9 mouse cellular contexts compared by ENCODE assay signal in the genomic region with DNA sequence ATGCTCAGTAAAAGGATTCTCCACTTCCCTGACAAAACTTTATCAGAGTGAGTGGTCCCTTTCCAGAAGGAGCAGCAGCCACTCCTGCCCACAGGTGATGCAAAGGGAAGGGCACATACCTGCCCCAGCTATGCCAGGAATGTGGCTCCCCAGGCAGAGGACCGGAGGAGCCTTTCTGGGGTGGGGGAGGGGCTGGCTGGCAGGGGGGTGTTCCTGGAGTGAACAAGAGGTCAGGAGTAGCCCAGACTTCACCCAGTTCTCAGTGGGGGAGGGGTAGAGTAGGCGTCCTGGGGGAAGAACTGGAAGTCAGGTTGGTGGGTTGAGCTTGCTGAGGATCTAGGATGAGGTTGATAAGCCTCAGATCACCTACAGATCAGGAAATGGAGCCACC. TPM values are rescaled to one million over a fixed set of nuclear protein-coding genes. Genes with fewer than 3 reads are reported as not detected.
DNase-seq lines count a peak whose midpoint lies in the region; ATAC-seq lines count a peak whose summit lies in the region.
"Had no signal": no experiment of that assay in that cellular context is flagged by ENCODE, and none has a peak within 500 bp of the region (broad histone marks: within the 10 kb centered on the region; RNA-seq: fewer than 3 reads in every experiment).

No protein-coding gene starts in this region.

- no peaks in the 10 kb centered on the region for H3K9me3 ChIP-seq in heart, embryonic 15.5 days (replicated peaks)
- H3K9me3 ChIP-seq in heart, embryonic 11.5 days (replicated peaks; ENCODE audit: control insufficient read depth, low read length): no peaks in the 10 kb centered on the region
- H3K9me3 ChIP-seq in embryonic facial prominence, embryonic 14.5 days (ENCODE audit: control insufficient read depth, low read length): no peaks in the 10 kb centered on the region
- no peaks in the 10 kb centered on the region for H3K9me3 ChIP-seq in midbrain, embryonic 15.5 days
- H3K9me3 ChIP-seq: G1E had no signal

- peaks cover 68% of the 10 kb centered on the region for H3K4me1 ChIP-seq in heart, embryonic 15.5 days (replicated peaks)
- H3K4me1 ChIP-seq in heart, embryonic 11.5 days (ENCODE audit: control insufficient read depth, insufficient read depth, low read length): peaks cover 60% of the 10 kb centered on the region
- H3K4me1 ChIP-seq in embryonic facial prominence, embryonic 14.5 days (ENCODE audit: control insufficient read depth, insufficient read depth, low read length): peaks cover 41% of the 10 kb centered on the region
- peaks cover 64% of the 10 kb centered on the region for H3K4me1 ChIP-seq in midbrain, embryonic 15.5 days

- DNase-seq in embryonic facial prominence, embryonic 14.5 days (ENCODE audit: low spot score): peak; percentile 29
- peak; percentile 52 to 75 for DNase-seq in kidney, postnatal 4 days
- no peak for DNase-seq in Muller cell, postnatal 12 days (ENCODE audit: inconsistent ontology term)

- WGBS in heart, embryonic 15.5 days: 29% methylated on average over 2 of the region's 2 CpGs
- 16% methylated on average over 2 of the region's 2 CpGs for WGBS in heart, embryonic 11.5 days (ENCODE audit: insufficient replicate concordance)
- WGBS in embryonic facial prominence, embryonic 14.5 days: 17% methylated on average over 2 of the region's 2 CpGs
- 14% methylated on average over 2 of the region's 2 CpGs for WGBS in midbrain, embryonic 15.5 days

- no peak overlapping the region for H3K4me3 ChIP-seq in heart, embryonic 15.5 days
- H3K4me3 ChIP-seq in heart, embryonic 11.5 days (ENCODE audit: low read depth, low read length): no peak overlapping the region
- H3K4me3 ChIP-seq in embryonic facial prominence, embryonic 14.5 days (ENCODE audit: low read depth, low read length): no peak overlapping the region
- H3K4me3 ChIP-seq in midbrain, embryonic 15.5 days: no peak overlapping the region

- H3K9ac ChIP-seq in heart, embryonic 15.5 days: no peak overlapping the region
- H3K9ac ChIP-seq in heart, embryonic 11.5 days (ENCODE audit: low read depth, low read length): no peak overlapping the region
- no peak overlapping the region for H3K9ac ChIP-seq in embryonic facial prominence, embryonic 14.5 days (ENCODE audit: low read depth, low read length)
- H3K9ac ChIP-seq in midbrain, embryonic 15.5 days: no peak overlapping the region

- no peak overlapping the region for H3K4me2 ChIP-seq in heart, embryonic 15.5 days
- H3K4me2 ChIP-seq in heart, embryonic 11.5 days: no peak overlapping the region
- peak overlapping the region; percentile 21; the same call in 1 of the 2 replicates for H3K4me2 ChIP-seq in embryonic facial prominence, embryonic 14.5 days (ENCODE audit: low read depth, low read length)
- no peak overlapping the region for H3K4me2 ChIP-seq in midbrain, embryonic 15.5 days

- peak overlapping the region; percentile 62 for H3K27ac ChIP-seq in heart, embryonic 15.5 days
- no peak overlapping the region for H3K27ac ChIP-seq in heart, embryonic 11.5 days (ENCODE audit: low read depth, low read length)
- H3K27ac ChIP-seq in embryonic facial prominence, embryonic 14.5 days (replicated peaks; ENCODE audit: low read depth, low read length): peak overlapping the region; percentile 72
- H3K27ac ChIP-seq in midbrain, embryonic 15.5 days: 0 out of 2 replicates have a peak overlapping the region, but pooled peaks have one; percentile 30

- H3K36me3 ChIP-seq in heart, embryonic 15.5 days: peaks cover 8% of the 10 kb centered on the region; the same call in 1 of the 2 replicates
- no peaks in the 10 kb centered on the region for H3K36me3 ChIP-seq in heart, embryonic 11.5 days (ENCODE audit: control insufficient read depth, insufficient read depth, low read length)
- peaks cover 42% of the 10 kb centered on the region for H3K36me3 ChIP-seq in embryonic facial prominence, embryonic 14.5 days (ENCODE audit: control insufficient read depth, insufficient read depth, low read length)
- 0 out of 2 replicates have a peak, but pooled peaks cover 3% of the 10 kb centered on the region for H3K36me3 ChIP-seq in midbrain, embryonic 15.5 days (replicated peaks)
- H3K36me3 ChIP-seq: G1E had no signal

- ATAC-seq in heart, embryonic 15.5 days (replicated peaks; ENCODE audit: insufficient number of reproducible peaks, insufficient read depth, low FRiP score, low read depth): no peak
- no peak for ATAC-seq in heart, embryonic 11.5 days (replicated peaks; ENCODE audit: insufficient number of reproducible peaks, low FRiP score, low TSS enrichment)
- ATAC-seq in embryonic facial prominence, embryonic 14.5 days (ENCODE audit: low read depth): no peak
- ATAC-seq in midbrain, embryonic 15.5 days (replicated peaks): no peak
- no peak for ATAC-seq in inflammation-experienced regulatory T-cells, adult 6 months
- ATAC-seq in CD4-positive, CD25-positive, alpha-beta regulatory T cell, adult 4 months: no peak

- no peaks in the 10 kb centered on the region for H3K27me3 ChIP-seq in heart, embryonic 15.5 days
- H3K27me3 ChIP-seq in heart, embryonic 11.5 days (ENCODE audit: control insufficient read depth, insufficient read depth, low read length): no peaks in the 10 kb centered on the region
- H3K27me3 ChIP-seq in embryonic facial prominence, embryonic 14.5 days (replicated peaks; ENCODE audit: control insufficient read depth, insufficient read depth, low read length): no peaks in the 10 kb centered on the region
- no peaks in the 10 kb centered on the region for H3K27me3 ChIP-seq in midbrain, embryonic 15.5 days (replicated peaks)

RNA-seq across cellular contexts. Expression of a gene that starts 4.1 kb away (rescaled TPM):
- polyA plus RNA-seq in heart, embryonic 15.5 days (2015; fragmentation: Nextera tagmentation; extraction: Ambion mirVana): 38.0 and 51.4 TPM in 2 replicates
- polyA plus RNA-seq in heart, embryonic 11.5 days (2014; fragmentation: Nextera tagmentation; extraction: Ambion mirVana): 36.7 and 44.8 TPM in 2 replicates
- polyA plus RNA-seq in embryonic facial prominence, embryonic 14.5 days (2014; fragmentation: Nextera tagmentation; extraction: Ambion mirVana): 68.4 and 79.1 TPM in 2 replicates
- 141 and 142 TPM in 2 replicates for polyA plus RNA-seq in midbrain, embryonic 15.5 days (2015; fragmentation: Nextera tagmentation; extraction: Ambion mirVana)
- polyA plus RNA-seq in inflammation-experienced regulatory T-cells, adult 6 months (2017; shearing (Covaris generic)): 1 to 10 TPM; 2.2 to 4.3 (median 4.2) TPM
- polyA plus RNA-seq in CD4-positive, CD25-positive, alpha-beta regulatory T cell, adult 4 months (2017; shearing (Covaris generic)): 1 to 10 TPM; 3.6 to 3.9 TPM

RNA-seq across cellular contexts. Expression of a gene that starts 7.4 kb away (rescaled TPM):
- 2.7 and 8.7 TPM in 2 replicates for polyA plus RNA-seq in heart, embryonic 15.5 days (2015; fragmentation: Nextera tagmentation; extraction: Ambion mirVana)
- 0.29 and 0.41 TPM in 2 replicates for polyA plus RNA-seq in heart, embryonic 11.5 days (2014; fragmentation: Nextera tagmentation; extraction: Ambion mirVana)
- 0.67 and 1.2 TPM in 2 replicates for polyA plus RNA-seq in embryonic facial prominence, embryonic 14.5 days (2014; fragmentation: Nextera tagmentation; extraction: Ambion mirVana)
- polyA plus RNA-seq in midbrain, embryonic 15.5 days (2015; fragmentation: Nextera tagmentation; extraction: Ambion mirVana): 2.2 and 3.8 TPM in 2 replicates
- polyA plus RNA-seq in inflammation-experienced regulatory T-cells, adult 6 months (2017; shearing (Covaris generic)): 10 to 100 TPM; 34.7 to 48.9 (median 41.6) TPM
- 10 to 100 TPM; 49.3 to 70.2 TPM for polyA plus RNA-seq in CD4-positive, CD25-positive, alpha-beta regulatory T cell, adult 4 months (2017; shearing (Covaris generic))

RNA-seq across cellular contexts. Expression of a gene that starts 9.9 kb away (rescaled TPM):
- polyA plus RNA-seq in heart, embryonic 15.5 days (2015; fragmentation: Nextera tagmentation; extraction: Ambion mirVana): 3.0 and 5.0 TPM in 2 replicates
- polyA plus RNA-seq in heart, embryonic 11.5 days (2014; fragmentation: Nextera tagmentation; extraction: Ambion mirVana): 0.70 and 1.0 TPM in 2 replicates
- 0.74 and 0.79 TPM in 2 replicates for polyA plus RNA-seq in embryonic facial prominence, embryonic 14.5 days (2014; fragmentation: Nextera tagmentation; extraction: Ambion mirVana)
- 4.0 and 4.9 TPM in 2 replicates for polyA plus RNA-seq in midbrain, embryonic 15.5 days (2015; fragmentation: Nextera tagmentation; extraction: Ambion mirVana)
- polyA plus RNA-seq in inflammation-experienced regulatory T-cells, adult 6 months (2017; shearing (Covaris generic)): 1 to 10 TPM; 2.9 to 5.3 (median 3.2) TPM
- polyA plus RNA-seq in CD4-positive, CD25-positive, alpha-beta regulatory T cell, adult 4 months (2017; shearing (Covaris generic)): 10 to 100 TPM in 1 of 2 experiments, 1 to 10 TPM in 1; 8.0 to 10.5 TPM
- polyA plus RNA-seq: G1E had no signal

RNA-seq across cellular contexts. Expression of a gene that starts 22.5 kb away (rescaled TPM):
- 9.7 and 10.8 TPM in 2 replicates for polyA plus RNA-seq in heart, embryonic 15.5 days (2015; fragmentation: Nextera tagmentation; extraction: Ambion mirVana)
- polyA plus RNA-seq in heart, embryonic 11.5 days (2014; fragmentation: Nextera tagmentation; extraction: Ambion mirVana): 0.58 and 0.72 TPM in 2 replicates
- 1.5 and 2.2 TPM in 2 replicates for polyA plus RNA-seq in embryonic facial prominence, embryonic 14.5 days (2014; fragmentation: Nextera tagmentation; extraction: Ambion mirVana)
- 2.2 and 2.4 TPM in 2 replicates for polyA plus RNA-seq in midbrain, embryonic 15.5 days (2015; fragmentation: Nextera tagmentation; extraction: Ambion mirVana)
- under 1 TPM; 0.55 to 0.90 (median 0.74) TPM for polyA plus RNA-seq in inflammation-experienced regulatory T-cells, adult 6 months (2017; shearing (Covaris generic))
- 1 to 10 TPM in 1 of 2 experiments, under 1 TPM in 1; 0.86 to 1.4 TPM for polyA plus RNA-seq in CD4-positive, CD25-positive, alpha-beta regulatory T cell, adult 4 months (2017; shearing (Covaris generic))
- polyA plus RNA-seq: G1E had no signal

RNA-seq across cellular contexts. Expression of a gene that starts 41.5 kb away (rescaled TPM):
- polyA plus RNA-seq in heart, embryonic 15.5 days (2015; fragmentation: Nextera tagmentation; extraction: Ambion mirVana): 11.6 and 17.5 TPM in 2 replicates
- polyA plus RNA-seq in heart, embryonic 11.5 days (2014; fragmentation: Nextera tagmentation; extraction: Ambion mirVana): 8.7 and 12.2 TPM in 2 replicates
- 23.9 and 25.8 TPM in 2 replicates for polyA plus RNA-seq in embryonic facial prominence, embryonic 14.5 days (2014; fragmentation: Nextera tagmentation; extraction: Ambion mirVana)
- polyA plus RNA-seq in midbrain, embryonic 15.5 days (2015; fragmentation: Nextera tagmentation; extraction: Ambion mirVana): 29.1 and 30.1 TPM in 2 replicates
- 10 to 100 TPM in 1 of 3 experiments, 1 to 10 TPM in 2; 4.3 to 11.0 (median 8.1) TPM for polyA plus RNA-seq in inflammation-experienced regulatory T-cells, adult 6 months (2017; shearing (Covaris generic))
- 1 to 10 TPM; 8.3 to 9.0 TPM for polyA plus RNA-seq in CD4-positive, CD25-positive, alpha-beta regulatory T cell, adult 4 months (2017; shearing (Covaris generic))
